Mouse (Mus musculus): ENCODE measurements around the gene Olfr32.
"Not testable (repeated sequence)": the region's sequence is repeated elsewhere in the genome, so short reads cannot be mapped to it uniquely, and the experiment has no call there.

The Olfr32 gene

DNA sequence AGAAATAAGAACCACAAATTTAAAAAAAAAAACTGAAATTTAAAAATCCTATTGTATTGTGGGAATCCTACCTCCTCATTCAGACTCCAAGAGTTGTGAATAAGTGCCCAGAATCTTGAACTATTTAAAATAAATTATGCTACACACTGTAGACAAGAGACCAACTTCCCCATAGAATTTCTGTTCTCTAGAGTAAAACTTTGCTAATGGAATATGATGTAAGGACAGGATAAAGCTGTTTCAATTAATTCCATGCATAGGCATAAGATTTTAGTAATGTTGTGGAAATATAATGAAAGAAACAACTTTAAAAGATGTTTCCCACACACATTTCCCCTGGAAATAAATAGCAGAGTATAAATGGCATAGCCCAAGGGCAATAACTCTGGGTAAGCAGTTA lies at the start of gene Olfr32:
Gene Olfr32, minus strand, starts transcription at position 101 of the 400 bp plus-strand sequence.
- no peak for DNase-seq (ENCODE audit: extremely low spot score, low spot score)

DNA sequence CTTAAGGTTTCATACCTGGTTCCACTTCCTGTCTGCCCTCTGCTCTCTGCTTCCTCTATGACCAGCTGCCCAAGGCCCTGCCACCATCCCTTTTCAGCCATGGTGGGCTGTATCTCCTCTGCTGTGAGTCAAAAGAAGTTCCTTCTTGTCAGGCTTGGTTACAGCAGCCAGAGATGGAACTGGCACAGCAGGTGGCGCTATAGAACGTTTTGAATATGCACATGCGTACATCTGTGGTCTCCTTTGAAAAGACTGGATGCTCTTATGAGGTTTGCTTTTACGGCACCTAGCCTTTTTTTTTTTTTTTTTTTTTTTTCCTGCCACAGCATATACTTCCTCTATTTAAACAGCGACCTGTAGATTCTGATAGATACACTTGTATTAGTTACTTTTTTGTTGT lies 45.0 kb upstream of the Olfr32 start:
- DNase-seq (ENCODE audit: extremely low spot score, low spot score), result not testable (repeated sequence)

DNA sequence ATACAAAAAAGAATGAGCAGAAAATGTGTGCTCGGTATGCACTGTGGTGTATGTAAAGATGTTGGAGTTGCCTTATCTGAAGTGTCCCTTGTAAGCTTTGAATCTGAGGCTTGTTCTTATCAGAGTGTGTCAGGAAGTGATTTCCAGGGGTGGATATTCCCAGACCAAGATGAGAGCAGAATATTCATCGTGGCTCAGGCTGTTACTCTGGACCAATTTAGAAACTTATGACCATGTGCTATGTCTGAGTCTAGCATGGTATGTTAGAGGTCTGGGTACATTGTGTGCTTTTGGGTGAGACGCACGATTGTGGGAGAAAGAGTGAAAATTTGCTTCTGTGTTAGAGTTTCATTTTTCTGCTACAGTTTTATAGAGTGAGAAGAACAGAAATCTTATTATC lies 44.0 kb upstream of the Olfr32 start:
- not testable (repeated sequence) for DNase-seq (ENCODE audit: extremely low spot score, low spot score)

DNA sequence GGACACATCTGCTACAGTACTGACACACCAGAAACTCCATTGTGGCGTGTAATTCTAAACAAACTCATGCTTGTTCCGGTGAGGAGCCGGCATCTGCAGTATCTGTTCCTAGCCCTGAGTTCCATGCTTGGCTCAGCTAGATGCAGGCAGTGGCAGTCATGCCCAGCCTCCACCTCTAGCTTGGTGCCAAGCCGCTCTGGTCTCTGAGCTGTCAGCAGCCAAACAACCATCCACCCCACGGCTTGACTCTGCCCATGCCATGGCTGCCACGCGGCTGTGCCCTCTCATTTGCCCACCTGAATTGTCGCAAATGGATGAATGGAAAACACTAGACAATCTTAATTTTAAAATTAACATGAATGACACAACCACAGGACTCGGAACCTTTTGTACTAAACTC lies 11.8 kb upstream of the Olfr32 start:
- DNase-seq (ENCODE audit: extremely low spot score, low spot score), result no peak

DNA sequence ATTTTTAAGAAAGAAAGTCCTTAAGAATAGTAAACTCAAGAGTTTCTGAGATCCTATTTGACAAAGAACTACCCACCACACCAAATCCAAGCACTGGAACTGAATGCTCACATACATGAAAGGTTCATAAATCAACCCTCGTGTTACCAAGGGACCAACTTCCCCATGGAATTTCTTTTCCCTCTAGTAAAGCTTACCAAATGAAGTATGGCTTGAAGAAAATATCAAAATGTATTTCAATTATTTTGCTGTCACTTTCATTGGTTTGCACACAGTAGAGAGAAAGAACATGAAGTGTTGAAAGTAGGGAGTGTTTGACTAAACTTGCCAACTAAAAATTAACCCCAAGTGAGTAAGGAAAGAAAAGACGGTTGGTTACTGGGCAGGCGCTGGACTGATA lies 10.9 kb upstream of the Olfr32 start, which contains the start of gene Olfr1270:
Gene Olfr1270, minus strand, starts transcription at position 101 of the 400 bp plus-strand sequence.
- DNase-seq (ENCODE audit: extremely low spot score, low spot score), result no peak

DNA sequence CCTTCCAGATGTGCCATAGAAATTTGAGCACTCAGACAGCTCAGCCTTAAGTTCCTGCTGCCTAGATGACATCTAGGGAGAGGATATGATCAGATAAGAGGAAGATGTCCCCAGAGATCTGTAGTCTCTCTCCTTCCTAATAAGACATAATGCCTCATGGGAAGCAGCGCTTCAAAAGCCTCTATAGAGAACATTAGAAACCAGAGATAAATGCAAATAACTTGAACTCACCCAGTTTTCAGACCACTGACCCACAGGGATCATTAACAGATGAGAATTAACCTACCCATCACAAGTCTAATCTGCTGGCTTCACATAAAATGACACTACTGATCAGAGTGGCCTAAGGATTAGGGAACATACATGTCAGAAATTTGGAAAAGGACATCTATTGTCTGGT lies 20.8 kb downstream of the Olfr32 start, which contains the start of gene Olfr1269:
Gene Olfr1269, minus strand, starts transcription at position 101 of the 400 bp plus-strand sequence.
- DNase-seq (ENCODE audit: extremely low spot score, low spot score), result no peak
